Mouse (Mus musculus) bone marrow, adult 2 months (tissue): Measurements from ENCODE around the gene Chfr. TPM values are rescaled to one million over a fixed set of nuclear protein-coding genes. Genes with fewer than 3 reads are reported as not detected.
A peak's percentile ranks its signal among the peaks of the same experiment; 100 is the strongest.

ENCODE experiments used
- H3K27ac ChIP-seq: fragments of 200-500 bp; 2 replicates; pipeline ENCODE4 v1.5.1; 2012; ENCODE audit warnings: low read depth, mild to moderate bottlenecking, control low read depth, inconsistent platforms, low read length; ENCODE audit not compliant: control insufficient read depth, poor library complexity, insufficient read depth
- H3K4me1 ChIP-seq: fragments of 200-500 bp; 2 replicates; pipeline ENCODE4 v1.6.1; 2011; ENCODE audit warnings: low read length; ENCODE audit not compliant: control insufficient read depth, insufficient read depth
- H3K4me3 ChIP-seq: fragments of 200-500 bp; replicated peaks from 2 replicates; pipeline ENCODE3; 2011; ENCODE audit warnings: mild to moderate bottlenecking, low read depth, low read length, control low read depth; ENCODE audit not compliant: control insufficient read depth
- CTCF ChIP-seq: fragments of 200-500 bp; IDR thresholded peaks from 2 replicates; pipeline ENCODE4 v1.5.1; 2011; ENCODE audit warnings: low read length, control low read depth; ENCODE audit not compliant: control insufficient read depth, insufficient read depth
- POLR2A ChIP-seq: fragments of 200-500 bp; IDR thresholded peaks from 2 replicates; pipeline ENCODE4 v1.6.1; 2011; ENCODE audit warnings: low read depth, mild to moderate bottlenecking, control low read depth, low read length, borderline replicate concordance; ENCODE audit not compliant: control insufficient read depth
- WGBS: fragments of 180-500 bp; shearing (Covaris S2); methylation state at CpG from one replicate; pipeline ENCODE4 v1.1.7; 2018; 5-methylcytosine and 5-hydroxymethylcytosine counted together
- polyA plus RNA-seq: library from polyadenylated mRNA; stranded (reverse); fragments of >200 nt; gene quantifications from 2 replicates; pipeline ENCODE4 v1.2.4, GENCODE M21; 2011; ENCODE audit warnings: low replicate concordance; ENCODE audit not compliant: missing spikeins, insufficient read depth, insufficient read length

Gene Chfr
- 26.9 and 42.5 TPM in 2 replicates for polyA plus RNA-seq

DNA sequence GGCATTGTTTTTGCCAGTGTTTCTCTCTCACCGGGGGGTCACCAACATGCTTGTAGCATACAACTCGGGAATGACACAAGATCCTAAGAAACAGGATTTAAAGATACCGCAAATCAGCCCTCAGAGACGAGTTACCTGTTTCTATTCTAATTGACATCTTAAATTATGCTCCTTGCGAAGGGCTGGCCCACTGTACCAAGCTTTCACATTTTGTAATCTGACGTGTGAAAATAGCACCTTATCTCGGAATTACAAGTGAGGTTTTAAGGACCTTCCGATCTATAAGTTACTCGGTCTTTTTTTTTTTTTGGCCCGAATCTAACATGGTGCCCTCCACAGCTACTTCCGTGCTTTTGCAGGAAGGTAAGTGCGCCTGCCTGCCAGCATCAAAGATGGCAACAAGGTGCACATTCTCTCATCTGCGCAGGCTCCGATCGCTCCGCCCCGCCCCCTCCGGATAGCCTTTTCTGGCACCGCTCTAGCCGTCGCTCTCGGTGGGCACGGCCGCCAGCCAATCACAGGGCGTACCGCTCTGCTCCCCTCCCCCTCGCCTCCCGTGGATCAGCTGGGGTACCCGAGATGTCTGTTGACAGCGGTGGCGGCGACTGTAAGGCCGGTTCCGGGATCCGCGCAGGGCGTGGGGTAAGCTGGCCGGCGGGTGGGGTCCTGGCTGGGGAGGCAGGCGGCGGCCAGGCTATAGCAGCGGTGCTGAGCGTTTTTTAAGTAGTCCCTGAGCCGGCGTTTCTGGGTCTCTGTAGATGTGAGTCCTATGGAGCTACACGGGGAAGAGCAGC is at the start of gene Chfr:
Gene Chfr (plus strand): TSS at position 550 of the 794 bp plus-strand sequence.
- TF ChIP-seq POLR2A (peak; percentile 96; the same call in 1 of the 2 replicates), CTCF (no peak)
- peak within 1 kb of the TSS; percentile 88 for H3K4me3 ChIP-seq
- 2% methylated on average over 46 of the region's 46 CpGs for WGBS

DNA sequence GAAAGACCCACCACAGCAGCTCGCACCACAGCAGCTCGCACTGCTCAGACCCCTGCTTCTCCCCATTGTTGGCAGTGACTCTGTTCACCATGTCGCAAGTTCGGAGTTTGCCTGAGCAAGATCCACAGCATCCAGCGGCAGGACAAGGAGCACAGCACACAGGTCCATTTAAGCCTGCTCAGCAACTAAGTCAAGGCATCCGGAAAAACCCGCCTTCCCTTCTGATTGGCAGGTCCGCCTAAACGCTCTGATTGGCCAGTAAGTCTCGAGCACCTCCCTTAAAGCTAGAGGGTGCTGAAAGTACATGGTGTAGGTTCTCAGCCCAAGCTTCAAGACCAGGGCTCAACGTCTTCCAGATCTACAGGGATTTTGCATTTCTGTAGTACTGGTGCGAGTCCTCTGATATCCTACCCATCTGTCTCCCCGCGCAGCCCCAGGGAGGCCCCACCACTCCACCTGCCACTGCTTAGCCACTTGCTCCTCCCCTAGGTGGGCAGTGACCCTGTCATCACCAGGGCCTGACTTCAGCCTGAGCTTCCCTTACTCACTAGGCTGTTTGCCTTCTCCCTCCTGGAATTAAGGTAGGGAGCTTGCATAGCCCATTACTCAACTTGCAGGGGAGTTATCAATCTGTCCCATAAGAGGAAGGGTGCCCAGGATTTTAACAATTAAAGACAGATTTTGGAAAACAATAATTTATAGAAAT is 49.3 kb upstream of the Chfr start:
- WGBS = 85% methylated on average over 14 of the region's 14 CpGs
- no peak overlapping the region for H3K27ac ChIP-seq
- no peak for TF ChIP-seq CTCF
- TF ChIP-seq POLR2A = no peak
- no peaks in the 10 kb centered on the region for H3K4me1 ChIP-seq
- H3K4me3 ChIP-seq = no peak overlapping the region

More for the DNA sequence above, at the start of gene Chfr:
- Histone ChIP-seq H3K4me1 (no peaks in the 10 kb centered on the region; the same call in 1 of the 2 replicates), H3K27ac (peak within 1 kb of the TSS; percentile 71)

DNA sequence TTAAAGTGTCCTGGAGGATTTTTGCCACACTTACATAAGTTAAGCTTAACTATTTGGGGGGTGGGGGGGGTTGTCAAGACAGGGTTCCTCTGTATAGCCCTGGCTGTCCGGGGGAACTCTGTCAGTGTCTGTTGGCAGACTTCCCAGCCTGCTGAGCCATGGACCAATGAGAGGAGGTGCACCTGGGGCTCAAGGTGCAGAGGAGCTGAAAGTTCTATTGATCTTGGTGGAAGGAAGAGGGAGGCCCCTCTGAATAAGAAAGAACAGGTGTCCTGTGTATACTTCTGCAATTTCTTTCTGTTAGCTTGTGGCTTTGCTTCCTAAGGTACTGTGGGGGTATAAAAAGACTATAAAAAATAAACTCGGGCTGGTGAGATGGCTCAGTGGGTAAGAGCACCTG is 44.1 kb upstream of the Chfr start:
- TF ChIP-seq CTCF (no peak), POLR2A (no peak)
- no peaks in the 10 kb centered on the region; the same call in 1 of the 2 replicates for H3K4me1 ChIP-seq
- WGBS = 24% methylated on average over 2 of the region's 2 CpGs
- no peak overlapping the region for H3K4me3 ChIP-seq
- H3K27ac ChIP-seq = no peak overlapping the region

DNA sequence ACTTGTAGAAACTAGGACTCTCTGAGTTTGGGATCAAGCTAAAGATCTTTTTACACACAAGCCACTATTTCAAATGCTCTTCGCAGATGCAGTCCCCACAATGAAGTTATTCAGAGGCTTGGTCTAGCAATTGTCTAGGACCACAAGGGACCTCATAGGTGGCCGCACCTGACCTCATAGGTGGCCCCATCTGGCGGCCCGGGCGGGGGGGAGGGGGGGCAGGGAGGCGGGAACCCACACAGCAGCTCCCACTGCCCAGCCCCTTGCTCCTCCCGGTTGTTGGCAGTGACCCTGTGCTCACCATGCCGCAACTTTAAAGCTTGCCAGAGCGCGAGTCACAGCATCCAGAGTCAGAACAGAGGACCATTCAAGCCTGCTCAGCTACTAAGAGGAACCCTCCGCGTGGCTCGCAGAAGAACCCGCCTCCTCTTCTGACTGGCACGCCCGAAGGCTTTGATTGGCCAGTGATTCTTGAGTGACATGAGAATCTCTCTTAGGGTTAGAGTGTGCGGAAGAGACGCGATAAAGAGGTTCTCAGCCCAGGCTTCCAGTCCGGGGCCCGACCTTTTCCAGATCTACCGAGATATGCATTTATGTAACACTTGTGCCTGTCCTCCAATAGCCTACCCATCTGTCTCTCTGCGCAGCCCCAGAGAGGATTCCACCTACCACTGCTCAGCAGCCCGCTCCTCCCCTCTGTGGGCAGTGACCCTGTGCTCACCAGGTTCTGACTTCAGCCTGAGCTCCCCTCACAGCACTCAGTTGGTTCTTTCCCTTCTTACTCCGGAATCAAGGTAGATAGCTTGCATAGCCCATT is 41.4 kb upstream of the Chfr start, which contains the start of gene Gm35315:
Gene Gm35315 (minus strand): TSS at position 391 of the 817 bp plus-strand sequence.
- no peak for TF ChIP-seq CTCF
- TF ChIP-seq POLR2A = no peak
- H3K4me1 ChIP-seq = no peaks in the 10 kb centered on the region; the same call in 1 of the 2 replicates
- 1% methylated on average over 25 of the region's 25 CpGs for WGBS
- H3K27ac ChIP-seq = peak within 1 kb of the TSS; percentile 71
- H3K4me3 ChIP-seq = peak within 1 kb of the TSS; percentile 68

DNA sequence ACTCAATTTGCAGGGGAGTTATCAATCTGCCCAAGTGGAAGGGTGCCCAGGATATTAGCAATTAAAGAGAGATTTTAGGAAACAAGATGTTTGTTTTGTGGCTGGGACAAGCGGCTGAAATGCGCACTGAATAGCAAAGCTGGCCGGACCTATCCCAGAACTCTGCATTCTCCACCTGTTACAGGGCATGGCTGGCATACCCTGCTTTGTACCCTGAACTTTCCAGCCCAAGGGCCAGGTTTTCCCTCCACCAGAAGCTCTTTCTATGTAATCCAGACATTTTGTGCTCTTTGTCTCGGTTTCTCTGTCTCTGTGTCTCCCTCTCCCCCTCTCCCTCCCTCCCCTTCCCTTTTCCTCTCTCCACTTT is 40.8 kb upstream of the Chfr start:
- no peak for TF ChIP-seq CTCF
- TF ChIP-seq POLR2A = no peak
- H3K4me3 ChIP-seq = peak overlapping the region; percentile 68
- no peaks in the 10 kb centered on the region; the same call in 1 of the 2 replicates for H3K4me1 ChIP-seq
- H3K27ac ChIP-seq = no peak overlapping the region; the same call in 1 of the 2 replicates
- 1% methylated on average over 4 of the region's 4 CpGs for WGBS

DNA sequence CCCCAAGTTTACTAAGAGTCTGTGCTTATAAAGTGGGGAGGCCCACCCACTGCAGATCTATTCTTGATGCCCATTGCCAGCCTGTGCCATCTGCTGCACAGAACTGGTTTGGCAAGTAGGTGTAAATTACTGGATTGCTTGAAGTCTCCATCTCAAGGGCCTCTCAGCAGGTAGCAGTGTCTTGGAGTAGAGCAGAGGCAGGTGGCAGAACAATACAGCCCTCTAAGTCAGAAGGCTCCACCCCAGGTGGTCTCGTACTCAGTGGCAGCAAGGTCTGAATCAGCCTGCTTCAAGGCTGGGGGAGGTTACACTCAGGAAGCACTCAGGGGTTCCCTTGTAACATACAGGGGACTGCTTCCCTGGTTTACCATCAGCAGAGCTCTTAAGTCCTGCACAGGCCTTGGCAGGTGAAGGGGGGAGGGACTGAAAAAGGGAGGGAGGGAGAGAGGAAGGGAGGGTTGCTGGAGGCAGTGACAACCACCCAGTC is 36.6 kb upstream of the Chfr start:
- Histone ChIP-seq H3K27ac (no peak overlapping the region), H3K4me1 (peaks cover 1% of the 10 kb centered on the region), H3K4me3 (no peak overlapping the region)
- 71% methylated on average over 1 of the region's 1 CpGs for WGBS
- TF ChIP-seq CTCF (no peak), POLR2A (no peak)

DNA sequence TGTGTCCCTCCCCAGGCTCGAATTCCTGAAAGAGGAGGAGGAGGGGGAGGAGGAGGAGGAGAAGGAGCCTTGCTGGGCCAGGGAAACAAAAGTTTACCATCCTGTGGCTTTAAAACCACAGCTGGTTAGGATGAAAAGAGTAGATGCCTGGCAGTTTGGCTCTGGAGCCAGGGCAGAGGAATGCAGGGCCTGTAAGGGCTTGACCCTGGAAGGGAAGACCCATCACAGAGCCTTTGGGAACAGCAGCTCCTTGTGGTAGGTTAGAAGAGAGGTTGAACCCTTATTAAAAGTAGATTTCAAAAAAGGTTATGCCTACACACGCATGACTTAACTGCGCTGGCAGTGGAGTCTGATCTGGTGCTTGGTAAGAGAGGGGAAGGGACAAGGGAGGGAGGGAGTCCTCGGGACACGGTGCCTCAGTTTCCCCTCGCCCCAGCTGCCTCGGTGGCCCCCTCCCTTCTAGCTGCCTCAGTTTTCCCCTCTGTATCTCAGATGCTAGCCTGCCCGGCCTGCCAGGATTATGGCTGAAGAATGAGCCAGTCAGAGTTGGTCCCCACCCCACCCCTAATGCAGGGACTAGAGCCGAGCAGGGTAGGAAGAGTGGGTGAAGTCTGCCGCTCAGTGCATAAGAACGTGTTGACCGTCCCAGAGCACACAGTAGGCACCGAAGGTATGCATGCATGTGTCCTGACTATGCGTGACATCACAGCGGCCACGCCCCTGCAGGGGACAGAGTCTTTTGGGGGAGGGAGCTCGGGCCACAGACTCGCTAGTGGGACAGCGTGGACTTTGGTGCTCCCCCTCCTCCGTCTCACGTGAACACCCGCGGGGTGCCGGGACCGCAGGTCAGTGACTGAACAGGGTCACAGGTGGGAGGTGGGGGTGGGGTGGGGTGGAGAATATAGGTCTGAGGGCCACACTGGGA is 35.7 kb upstream of the Chfr start, which contains the start of gene Plcxd1:
Gene Plcxd1 (plus strand): TSS at position 314 of the 925 bp plus-strand sequence.
- Histone ChIP-seq H3K4me3 (no peak within 1 kb of the TSS), H3K4me1 (peaks cover 1% of the 10 kb centered on the region), H3K27ac (no peak within 1 kb of the TSS)
- WGBS = 57% methylated on average over 25 of the region's 25 CpGs
- TF ChIP-seq CTCF (no peak), POLR2A (no peak)
